Mouse (Mus musculus) midbrain, postnatal 0 days (tissue): ENCODE data around the gene Slc15a1. TPM values are rescaled to one million over a fixed set of nuclear protein-coding genes. Genes with fewer than 3 reads are reported as not detected.
A peak's percentile ranks its signal among the peaks of the same experiment; 100 is the strongest.

Source experiments
- ATAC-seq: fragments of 200-750 bp; cut with Nextera tagmentation; 2 replicates; pipeline ENCODE4 v1.8.0; 2017; ENCODE audit warnings: moderate number of reproducible peaks, mild to moderate bottlenecking, moderate TSS enrichment, moderate library complexity; ENCODE audit not compliant: low FRiP score
- DNase-seq: peaks from one replicate; pipeline ENCODE4 v3.0.0-alpha.2; 2015; ENCODE audit warnings: low spot score
- H3K27ac ChIP-seq: fragments of 300-500 bp; sonication (generic); 2 replicates; pipeline ENCODE4 v1.5.1; 2014; ENCODE audit warnings: low read depth, mild to moderate bottlenecking, low read length, mixed read lengths
- H3K27me3 ChIP-seq: fragments of 300-500 bp; sonication (generic); 2 replicates; pipeline ENCODE4 v1.6.1; 2014; ENCODE audit warnings: low read length, control low read depth, mixed read lengths; ENCODE audit not compliant: insufficient read depth
- H3K36me3 ChIP-seq: fragments of 300-500 bp; sonication (generic); 2 replicates; pipeline ENCODE4 v1.6.1; 2014; ENCODE audit warnings: low read length, control low read depth, mixed read lengths; ENCODE audit not compliant: insufficient read depth
- H3K4me1 ChIP-seq: fragments of 300-500 bp; sonication (generic); 2 replicates; pipeline ENCODE4 v1.6.1; 2014; ENCODE audit warnings: mild to moderate bottlenecking, control low read depth, antibody characterized with exemption, low read length, mixed read lengths; ENCODE audit not compliant: insufficient read depth
- H3K4me2 ChIP-seq: fragments of 300-500 bp; sonication (generic); 2 replicates; pipeline ENCODE4 v1.6.1; 2014; ENCODE audit warnings: low read depth, mild to moderate bottlenecking, low read length, mixed read lengths; ENCODE audit not compliant: poor library complexity, severe bottlenecking
- H3K4me3 ChIP-seq: fragments of 300-500 bp; sonication (generic); 2 replicates; pipeline ENCODE4 v1.5.1; 2014; ENCODE audit warnings: low read depth, mild to moderate bottlenecking, low read length, moderate library complexity
- H3K9ac ChIP-seq: fragments of 300-500 bp; sonication (generic); replicated peaks from 2 replicates; pipeline ENCODE4 v1.6.1; 2014; ENCODE audit warnings: mild to moderate bottlenecking, low read length, moderate library complexity, mixed read lengths; ENCODE audit not compliant: poor library complexity, severe bottlenecking
- H3K9me3 ChIP-seq: fragments of 300-500 bp; sonication (generic); 2 replicates; pipeline ENCODE4 v1.6.1; 2016; ENCODE audit warnings: low read length, control low read depth
- CTCF ChIP-seq: IDR thresholded peaks from 2 replicates; pipeline ENCODE4 v1.5.1; 2016; ENCODE audit warnings: antibody characterized with exemption, mild to moderate bottlenecking
- WGBS: fragments of 180-500 bp; shearing (Covaris S2); extraction: QIAGEN DNeasy Blood & Tissue Kit; methylation state at CpG from one replicate; pipeline ENCODE4 v1.1.7; 2014; 5-methylcytosine and 5-hydroxymethylcytosine counted together
- polyA plus RNA-seq: library from polyadenylated mRNA; unstranded; fragments of >200 nt; fragmentation: Nextera tagmentation; extraction: Ambion mirVana; gene quantifications from 2 replicates; pipeline ENCODE4 v1.2.1, GENCODE M21; 2015
- total RNA-seq: library from RNA; depleted of rRNA; stranded (reverse); fragments of >200 nt; gene quantifications from 2 replicates; pipeline ENCODE4 v1.2.3, GENCODE M21; 2014

Slc15a1 gene
- total and polyA plus RNA-seq, 2 experiments from 2014 or later = 0.05 to 0.06 TPM

DNA sequence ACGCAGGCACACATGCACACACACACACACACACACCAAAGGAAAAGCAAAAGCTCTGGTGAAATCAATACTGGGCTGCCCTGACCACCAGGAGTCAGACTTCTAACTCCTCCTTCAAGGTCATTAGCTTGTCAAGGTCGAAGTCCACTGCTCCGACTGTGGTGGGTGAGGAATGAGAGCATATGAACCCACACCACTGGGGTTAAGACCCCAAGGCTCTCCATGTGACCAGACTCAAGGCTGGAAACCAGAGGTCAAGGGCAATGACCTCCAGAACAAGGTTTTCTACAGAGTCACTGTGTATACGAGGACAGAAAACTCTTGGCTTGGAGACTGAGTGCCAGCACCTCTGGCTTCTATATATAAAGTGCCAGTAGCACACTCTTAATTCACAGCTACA, 31.2 kb downstream of the Slc15a1 start:
- DNase-seq (no peak), ATAC-seq (no peak)
- H3K4me3 ChIP-seq = no peak overlapping the region
- no peaks in the 10 kb centered on the region for H3K27me3 ChIP-seq
- H3K4me2 ChIP-seq = no peak overlapping the region
- no peak overlapping the region for H3K9ac ChIP-seq
- no peaks in the 10 kb centered on the region for H3K9me3 ChIP-seq
- no peak for TF ChIP-seq CTCF
- H3K4me1 ChIP-seq = no peaks in the 10 kb centered on the region
- no peaks in the 10 kb centered on the region for H3K36me3 ChIP-seq
- H3K27ac ChIP-seq = no peak overlapping the region
- 80% methylated on average over 4 of the region's 4 CpGs for WGBS

DNA sequence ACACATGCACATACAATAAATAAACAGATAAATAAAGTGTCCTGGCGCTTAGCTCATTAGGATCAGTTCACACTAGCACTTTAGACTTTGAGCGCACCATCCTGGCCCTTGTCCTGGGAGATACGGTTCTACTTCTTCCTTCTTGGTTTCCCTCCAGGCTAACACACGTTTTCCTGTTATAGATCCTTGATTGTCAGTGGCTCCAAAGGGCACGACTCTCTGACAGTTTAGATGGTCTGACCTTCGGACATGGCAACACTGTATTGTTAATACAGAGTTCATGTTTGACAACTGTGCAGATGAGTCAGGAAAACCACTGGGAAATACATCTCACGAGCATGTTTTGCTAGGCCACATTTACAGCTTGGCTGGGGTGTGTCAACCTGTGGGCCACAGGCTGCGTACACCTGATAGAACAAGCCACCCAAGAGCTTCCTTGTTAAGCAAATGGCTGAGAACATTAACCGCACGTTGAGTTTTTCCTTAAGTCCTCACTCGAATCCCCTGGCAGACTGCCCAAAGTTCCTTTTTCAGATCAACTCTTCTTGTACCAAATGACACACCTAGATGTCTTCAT, 33.4 kb downstream of the Slc15a1 start:
- ATAC-seq = no peak

DNA sequence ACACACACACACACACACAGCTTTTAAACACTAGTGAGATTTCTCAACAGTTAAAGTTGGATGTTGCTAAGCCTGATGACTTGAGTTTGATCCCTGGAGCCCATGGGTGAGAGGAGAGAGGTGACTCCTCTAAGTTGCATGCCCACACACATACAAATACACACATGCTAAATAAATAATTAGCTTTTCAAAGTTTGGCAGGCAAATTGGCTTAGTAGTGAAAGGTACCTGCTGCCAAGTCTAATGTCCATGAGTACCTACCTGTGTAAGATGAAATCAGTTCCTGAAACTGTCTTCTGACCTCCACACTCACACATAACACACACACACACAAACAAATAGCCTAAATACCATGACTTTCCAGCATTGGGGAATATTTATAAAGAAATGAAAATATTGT, 35.5 kb downstream of the Slc15a1 start:
- Histone ChIP-seq H3K27me3 (no peaks in the 10 kb centered on the region), H3K27ac (no peak overlapping the region), H3K4me3 (no peak overlapping the region), H3K4me1 (no peaks in the 10 kb centered on the region), H3K36me3 (no peaks in the 10 kb centered on the region), H3K9ac (no peak overlapping the region), H3K9me3 (no peaks in the 10 kb centered on the region), H3K4me2 (no peak overlapping the region)
- no peak for TF ChIP-seq CTCF
- ATAC-seq (no peak), DNase-seq (no peak)

More for the DNA sequence above, 33.4 kb downstream of the Slc15a1 start:
- Histone ChIP-seq H3K27me3 (no peaks in the 10 kb centered on the region), H3K4me2 (no peak overlapping the region), H3K9ac (no peak overlapping the region), H3K27ac (no peak overlapping the region), H3K4me1 (no peaks in the 10 kb centered on the region), H3K36me3 (no peaks in the 10 kb centered on the region), H3K4me3 (no peak overlapping the region), H3K9me3 (no peaks in the 10 kb centered on the region)
- DNase-seq = no peak
- TF ChIP-seq CTCF = no peak
- WGBS = 84% methylated on average over 11 of the region's 11 CpGs

DNA sequence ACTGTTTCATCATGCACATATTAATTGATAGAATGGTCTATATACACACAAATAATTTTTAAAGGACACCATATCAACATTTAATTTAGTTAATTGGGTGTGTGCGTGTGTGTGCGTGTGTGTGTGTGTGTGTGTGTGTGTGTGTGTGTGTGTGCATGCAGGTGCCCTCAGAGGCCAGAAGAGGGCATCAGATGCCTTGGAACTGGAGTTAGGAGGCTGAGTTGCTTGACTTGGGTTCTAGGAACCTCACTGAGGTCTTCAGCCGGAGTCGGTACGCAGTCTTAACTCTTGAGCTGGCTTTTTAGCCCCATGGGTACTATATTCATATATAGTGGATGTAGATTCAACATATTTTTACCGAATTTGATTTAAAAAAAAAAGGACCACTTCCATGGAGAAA, 37.4 kb downstream of the Slc15a1 start:
- H3K4me1 ChIP-seq = no peaks in the 10 kb centered on the region
- H3K36me3 ChIP-seq = no peaks in the 10 kb centered on the region
- no peak overlapping the region for H3K9ac ChIP-seq
- H3K4me3 ChIP-seq = no peak overlapping the region
- no peak overlapping the region for H3K27ac ChIP-seq
- no peak for ATAC-seq
- H3K27me3 ChIP-seq = no peaks in the 10 kb centered on the region
- 93% methylated on average over 6 of the region's 6 CpGs for WGBS
- no peak overlapping the region for H3K4me2 ChIP-seq
- 0 out of 2 replicates have a peak, but pooled peaks have one; percentile 7 for TF ChIP-seq CTCF
- H3K9me3 ChIP-seq = no peaks in the 10 kb centered on the region
- DNase-seq = no peak

DNA sequence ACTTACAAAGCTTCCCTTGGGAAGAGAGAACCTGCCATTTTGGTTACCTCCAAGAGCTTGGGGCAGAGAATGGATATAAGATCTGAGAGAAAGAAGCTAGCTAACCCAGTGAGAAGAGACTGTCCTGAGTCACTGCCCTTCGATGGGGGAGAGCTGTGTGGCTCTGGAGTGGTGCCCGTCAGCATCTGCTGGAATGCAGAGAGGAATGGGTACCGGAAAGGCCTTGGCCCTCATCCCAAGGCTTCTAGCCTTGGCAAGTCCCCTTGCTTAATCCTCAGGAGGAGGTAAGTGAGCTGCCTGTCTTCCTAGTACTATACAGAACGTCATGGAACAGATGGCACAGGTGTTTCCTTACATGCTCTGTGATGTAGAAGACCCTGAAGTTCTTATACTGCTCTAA, 38.6 kb downstream of the Slc15a1 start:
- no peaks in the 10 kb centered on the region for H3K27me3 ChIP-seq
- TF ChIP-seq CTCF = no peak
- no peaks in the 10 kb centered on the region for H3K4me1 ChIP-seq
- WGBS = 80% methylated on average over 4 of the region's 4 CpGs
- no peak overlapping the region for H3K27ac ChIP-seq
- H3K4me2 ChIP-seq = no peak overlapping the region
- H3K9ac ChIP-seq = no peak overlapping the region
- H3K4me3 ChIP-seq = no peak overlapping the region
- DNase-seq (no peak), ATAC-seq (no peak)
- no peaks in the 10 kb centered on the region for H3K36me3 ChIP-seq
- no peaks in the 10 kb centered on the region for H3K9me3 ChIP-seq

DNA sequence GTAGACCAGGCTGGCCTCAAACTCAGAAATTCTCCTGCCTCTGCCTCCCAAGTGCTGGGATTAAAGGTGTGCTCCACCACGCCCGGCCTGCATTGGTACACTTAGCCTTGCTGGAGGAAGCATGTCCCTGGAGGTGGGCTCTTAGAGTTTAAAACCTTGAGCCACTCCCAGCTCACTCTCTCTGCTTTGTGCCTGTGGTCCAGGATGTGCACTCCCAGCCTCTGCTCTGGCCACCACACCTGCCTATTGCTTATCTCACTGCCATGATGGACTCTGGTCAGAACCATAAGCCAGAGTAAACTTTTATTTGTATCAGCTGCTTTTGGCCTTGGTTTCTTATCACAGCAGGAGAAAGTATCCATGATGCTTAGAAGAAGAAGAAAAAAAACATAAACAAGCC, 40.7 kb downstream of the Slc15a1 start:
- Histone ChIP-seq H3K27ac (no peak overlapping the region), H3K9me3 (no peaks in the 10 kb centered on the region), H3K4me1 (no peaks in the 10 kb centered on the region), H3K4me3 (no peak overlapping the region), H3K36me3 (no peaks in the 10 kb centered on the region), H3K4me2 (no peak overlapping the region), H3K9ac (no peak overlapping the region), H3K27me3 (no peaks in the 10 kb centered on the region)
- no peak for ATAC-seq
- no peak for TF ChIP-seq CTCF
- 94% methylated on average over 2 of the region's 2 CpGs for WGBS
- no peak for DNase-seq
